Mouse (Mus musculus) NIH3T3 (cell line): ENCODE measurements around the gene Erc2.

Experiments used
- DNase-seq: peaks from one replicate; pipeline ENCODE4 v3.0.0-alpha.2; 2012; ENCODE audit warnings: low read depth

Gene Erc2

GRCm38 (mm10) chr14:27622176-27622922, at the start of gene Erc2:
Erc2 (plus strand) TSS chr14:27622428.
- peak; percentile 88 for DNase-seq

- no peak for DNase-seq
Measured at GRCm38 (mm10) chr14:27578443-27578842, 43.8 kb upstream of the Erc2 start.

GRCm38 (mm10) chr14:27589616-27590015, 32.6 kb upstream of the Erc2 start:
- peak; percentile 39 for DNase-seq

- no peak for DNase-seq
Measured at GRCm38 (mm10) chr14:27592163-27592562, 30.1 kb upstream of the Erc2 start.

- peak; percentile 92 for DNase-seq
Measured at GRCm38 (mm10) chr14:27596265-27596664, 26.0 kb upstream of the Erc2 start.

GRCm38 (mm10) chr14:27602136-27602535, 20.1 kb upstream of the Erc2 start:
- peak; percentile 71 for DNase-seq

- DNase-seq, result no peak
Measured at GRCm38 (mm10) chr14:27607419-27607818, 14.8 kb upstream of the Erc2 start.

- no peak for DNase-seq
Measured at GRCm38 (mm10) chr14:27613766-27614165, 8.5 kb upstream of the Erc2 start.

- DNase-seq, result no peak
Measured at GRCm38 (mm10) chr14:27617286-27617685, 4.9 kb upstream of the Erc2 start.

GRCm38 (mm10) chr14:27621576-27621975, 652 bp upstream of the Erc2 start:
- no peak for DNase-seq

- no peak for DNase-seq
Measured at GRCm38 (mm10) chr14:27622923-27623219, 643 bp downstream of the Erc2 start.

GRCm38 (mm10) chr14:27623368-27623767, 1.1 kb downstream of the Erc2 start:
- peak; percentile 24 for DNase-seq

GRCm38 (mm10) chr14:27628701-27629100, 6.5 kb downstream of the Erc2 start:
- peak; percentile 19 for DNase-seq

GRCm38 (mm10) chr14:27629369-27630012, 7.3 kb downstream of the Erc2 start:
- no peak for DNase-seq

- DNase-seq, result no peak
Measured at GRCm38 (mm10) chr14:27630973-27631640, 8.9 kb downstream of the Erc2 start.

GRCm38 (mm10) chr14:27634761-27635160, 12.5 kb downstream of the Erc2 start:
- no peak for DNase-seq

- peak; percentile 50 for DNase-seq
Measured at GRCm38 (mm10) chr14:27636556-27636955, 14.3 kb downstream of the Erc2 start.

- no peak for DNase-seq
Measured at GRCm38 (mm10) chr14:27641382-27641781, 19.2 kb downstream of the Erc2 start.

- DNase-seq, result no peak
Measured at GRCm38 (mm10) chr14:27642981-27643380, 20.8 kb downstream of the Erc2 start.

- DNase-seq, result no peak
Measured at GRCm38 (mm10) chr14:27654670-27655069, 32.4 kb downstream of the Erc2 start.

- DNase-seq, result no peak
Measured at GRCm38 (mm10) chr14:27658616-27659015, 36.4 kb downstream of the Erc2 start.

GRCm38 (mm10) chr14:27661466-27661865, 39.2 kb downstream of the Erc2 start:
- peak; percentile 47 for DNase-seq

GRCm38 (mm10) chr14:27662251-27662650, 40.0 kb downstream of the Erc2 start:
- peak; percentile 25 for DNase-seq
